Mouse (Mus musculus) limb, embryonic 11.5 days (tissue): ENCODE results near the gene 1110017D15Rik. TPM values are rescaled to one million over a fixed set of nuclear protein-coding genes. Genes with fewer than 3 reads are reported as not detected.

Source experiments
- ATAC-seq: fragments of 200-750 bp; cut with Nextera tagmentation; 2 replicates; pipeline ENCODE4 v1.8.0; 2017; ENCODE audit warnings: low read depth; ENCODE audit not compliant: insufficient number of reproducible peaks, low FRiP score, low TSS enrichment
- DNase-seq: peaks from one replicate; pipeline ENCODE4 v3.0.0-alpha.2; 2015; ENCODE audit warnings: low spot score
- H3K27ac ChIP-seq: fragments of 300-500 bp; sonication (generic); replicated peaks from 2 replicates; pipeline ENCODE4 v1.5.1; 2014; ENCODE audit warnings: low read depth, mild to moderate bottlenecking, low read length
- H3K27me3 ChIP-seq: fragments of 300-500 bp; sonication (generic); 2 replicates; pipeline ENCODE4 v1.6.1; 2014; ENCODE audit warnings: mild to moderate bottlenecking, low read length, mixed read lengths; ENCODE audit not compliant: control insufficient read depth, insufficient read depth
- H3K36me3 ChIP-seq: fragments of 300-500 bp; sonication (generic); 2 replicates; pipeline ENCODE4 v1.6.1; 2014; ENCODE audit warnings: mild to moderate bottlenecking, low read length, moderate library complexity, mixed read lengths; ENCODE audit not compliant: control insufficient read depth, insufficient read depth
- H3K4me1 ChIP-seq: fragments of 300-500 bp; sonication (generic); 2 replicates; pipeline ENCODE4 v1.6.1; 2014; ENCODE audit warnings: low read length, mixed read lengths; ENCODE audit not compliant: control insufficient read depth, insufficient read depth
- H3K4me2 ChIP-seq: fragments of 300-500 bp; sonication (generic); 2 replicates; pipeline ENCODE4 v1.6.1; 2014; ENCODE audit warnings: low read depth, mild to moderate bottlenecking, moderate library complexity; ENCODE audit not compliant: severe bottlenecking
- H3K4me3 ChIP-seq: fragments of 300-500 bp; sonication (generic); 2 replicates; pipeline ENCODE4 v1.5.1; 2014; ENCODE audit warnings: low read depth, low read length
- H3K9ac ChIP-seq: fragments of 300-500 bp; sonication (generic); 2 replicates; pipeline ENCODE4 v1.6.1; 2014; ENCODE audit warnings: mild to moderate bottlenecking, low read length
- H3K9me3 ChIP-seq: fragments of 300-500 bp; sonication (generic); 2 replicates; pipeline ENCODE4 v1.6.1; 2016; ENCODE audit warnings: low read length; ENCODE audit not compliant: control insufficient read depth
- WGBS: fragments of 180-500 bp; shearing (Covaris S2); extraction: QIAGEN DNeasy Blood & Tissue Kit; methylation state at CpG from one replicate; pipeline ENCODE4 v1.1.7; 2014; 5-methylcytosine and 5-hydroxymethylcytosine counted together
- polyA plus RNA-seq: library from polyadenylated mRNA; unstranded; fragments of >200 nt; fragmentation: Nextera tagmentation; extraction: Ambion mirVana; gene quantifications from 2 replicates; pipeline ENCODE4 v1.2.1, GENCODE M21; 2014

1110017D15Rik gene
- polyA plus RNA-seq, 1 experiment from 2014 or later: 3.8 TPM

- Histone ChIP-seq H3K36me3 (no peaks in the 10 kb centered on the region), H3K4me3 (no peak overlapping the region), H3K4me1 (no peaks in the 10 kb centered on the region), H3K9me3 (no peaks in the 10 kb centered on the region), H3K9ac (no peak overlapping the region), H3K27me3 (no peaks in the 10 kb centered on the region), H3K4me2 (no peak overlapping the region), H3K27ac (no peak overlapping the region)
- DNase-seq (no peak), ATAC-seq (no peak)
- 80% methylated on average over 1 of the region's 1 CpGs for WGBS
Measured at GRCm38 (mm10) chr4:41547086-41547485, 30.0 kb upstream of the 1110017D15Rik start.

- Histone ChIP-seq H3K4me2 (no peak overlapping the region), H3K4me3 (no peak overlapping the region), H3K36me3 (no peaks in the 10 kb centered on the region), H3K9ac (no peak overlapping the region), H3K9me3 (no peaks in the 10 kb centered on the region), H3K27me3 (no peaks in the 10 kb centered on the region), H3K27ac (no peak overlapping the region), H3K4me1 (no peaks in the 10 kb centered on the region)
- ATAC-seq: no peak
- peak; percentile 84 for DNase-seq
- 15% methylated on average over 8 of the region's 8 CpGs for WGBS
Measured at GRCm38 (mm10) chr4:41545985-41546384, 28.9 kb upstream of the 1110017D15Rik start.

DNA sequence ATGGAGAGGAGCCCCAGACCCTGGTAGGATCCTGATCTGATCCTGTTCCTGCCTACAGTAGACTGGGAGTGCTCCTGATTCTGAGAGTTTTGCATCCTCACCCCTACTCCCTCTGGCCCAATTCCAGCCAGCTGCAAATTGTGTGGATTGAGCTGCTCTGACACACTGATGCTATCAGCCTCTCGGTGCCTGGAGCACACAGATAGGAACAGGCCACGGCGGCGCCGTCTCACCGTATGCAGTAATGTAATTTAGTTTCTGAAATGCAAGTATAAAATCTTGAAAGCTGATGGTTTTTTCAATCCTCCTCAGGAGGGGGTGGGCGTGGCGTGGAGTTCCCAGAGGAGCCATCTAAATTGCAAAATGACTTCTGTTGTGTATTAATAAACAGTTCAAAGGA is 25.0 kb upstream of the 1110017D15Rik start:
- Histone ChIP-seq H3K4me1 (no peaks in the 10 kb centered on the region), H3K9ac (no peak overlapping the region), H3K36me3 (no peaks in the 10 kb centered on the region), H3K27me3 (no peaks in the 10 kb centered on the region), H3K9me3 (no peaks in the 10 kb centered on the region), H3K27ac (no peak overlapping the region), H3K4me2 (no peak overlapping the region), H3K4me3 (no peak overlapping the region)
- DNase-seq: no peak
- WGBS: 86% methylated on average over 8 of the region's 8 CpGs
- ATAC-seq: no peak

DNA sequence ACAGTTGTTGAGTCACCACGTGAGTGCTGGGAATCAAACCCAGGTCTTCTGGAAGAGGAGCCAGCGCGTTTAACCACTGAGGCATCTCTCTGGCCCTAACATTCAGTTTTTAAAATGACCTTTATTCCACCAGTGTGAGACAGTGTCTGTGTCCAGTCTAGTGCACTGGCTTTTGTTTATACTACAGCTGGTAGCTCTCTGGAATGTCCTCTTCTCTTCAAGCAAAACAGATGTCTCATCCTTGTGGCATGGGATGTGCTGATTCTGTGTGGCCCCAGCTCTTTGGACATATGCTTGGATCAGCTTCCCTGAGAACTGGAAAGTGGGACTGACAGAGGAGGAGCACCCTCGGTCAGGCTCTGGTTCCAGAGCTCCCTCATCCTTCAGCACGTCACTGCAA is 17.7 kb upstream of the 1110017D15Rik start:
- no peaks in the 10 kb centered on the region for H3K27me3 ChIP-seq
- H3K4me3 ChIP-seq: no peak overlapping the region
- WGBS: 72% methylated on average over 5 of the region's 5 CpGs
- H3K9me3 ChIP-seq: no peaks in the 10 kb centered on the region
- H3K4me1 ChIP-seq: no peaks in the 10 kb centered on the region
- H3K4me2 ChIP-seq: no peak overlapping the region
- DNase-seq (no peak), ATAC-seq (no peak)
- no peak overlapping the region for H3K9ac ChIP-seq
- no peak overlapping the region for H3K27ac ChIP-seq
- no peaks in the 10 kb centered on the region for H3K36me3 ChIP-seq

DNA sequence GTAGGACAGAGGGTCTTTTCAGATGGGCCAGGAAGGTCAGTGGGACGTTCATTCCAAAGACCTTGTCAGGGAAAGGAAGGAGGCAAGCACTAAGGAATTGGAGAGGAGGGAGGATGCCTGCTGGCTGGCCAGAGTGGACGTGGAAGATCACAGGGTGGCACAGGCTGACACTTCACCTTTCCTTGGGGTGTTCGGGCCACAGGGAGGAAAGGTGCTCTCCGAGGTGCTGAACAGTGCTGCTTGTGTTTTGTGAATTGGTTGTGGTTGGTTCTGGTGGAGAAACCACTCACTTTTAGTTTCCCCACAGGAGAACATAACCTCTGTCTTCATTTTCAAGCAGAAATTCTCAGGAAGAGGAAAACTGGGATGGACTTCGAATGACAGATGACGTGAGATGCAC is 15.3 kb upstream of the 1110017D15Rik start:
- peak; percentile 84 for DNase-seq

DNA sequence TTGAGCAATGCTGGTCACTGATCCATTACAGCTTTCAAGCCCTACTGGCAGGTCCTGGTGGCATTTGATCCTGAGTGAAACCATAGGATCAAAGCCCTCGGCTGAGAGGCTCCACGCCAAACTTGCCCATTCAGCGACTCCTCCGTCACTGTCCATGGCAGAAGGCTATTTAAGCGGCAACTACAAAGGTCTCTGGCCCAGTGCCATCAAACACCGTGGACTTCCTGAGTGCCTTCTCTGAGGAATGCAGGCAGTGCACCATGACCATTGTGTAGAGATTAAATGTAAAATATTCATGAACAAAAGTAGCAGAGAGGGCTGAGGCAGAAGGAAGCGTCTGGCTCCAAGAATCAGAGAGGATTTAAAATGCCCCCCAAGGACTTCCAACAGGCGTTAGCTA is 10.9 kb upstream of the 1110017D15Rik start:
- no peak for ATAC-seq
- no peaks in the 10 kb centered on the region for H3K4me1 ChIP-seq

More for the DNA sequence above, 15.3 kb upstream of the 1110017D15Rik start:
- H3K9me3 ChIP-seq: no peaks in the 10 kb centered on the region
- 24% methylated on average over 6 of the region's 6 CpGs for WGBS
- no peaks in the 10 kb centered on the region for H3K27me3 ChIP-seq
- no peak overlapping the region for H3K4me2 ChIP-seq
- no peaks in the 10 kb centered on the region for H3K4me1 ChIP-seq
- no peak overlapping the region for H3K4me3 ChIP-seq
- no peak for ATAC-seq
- no peaks in the 10 kb centered on the region for H3K36me3 ChIP-seq
- H3K27ac ChIP-seq: no peak overlapping the region
- H3K9ac ChIP-seq: no peak overlapping the region

DNA sequence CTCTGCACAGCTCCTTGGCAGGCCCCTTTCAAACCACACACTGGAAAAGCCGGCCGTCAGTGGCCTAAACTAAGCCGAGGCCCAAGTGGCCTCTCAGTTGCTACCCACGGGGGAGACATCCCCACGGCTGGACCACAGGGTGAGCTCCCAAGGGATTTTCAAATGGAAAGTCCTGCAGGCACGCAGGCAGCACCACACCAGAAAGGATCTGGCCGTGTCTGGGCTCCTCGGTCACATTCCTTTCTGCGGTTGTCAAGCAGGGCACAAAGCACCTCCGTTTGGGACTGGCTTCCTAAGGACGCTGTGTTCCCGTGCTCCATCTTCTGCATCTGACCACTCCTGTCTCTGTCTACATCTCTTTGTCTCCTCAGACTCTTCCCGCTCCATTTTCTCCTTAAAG is 9.9 kb upstream of the 1110017D15Rik start:
- no peaks in the 10 kb centered on the region for H3K36me3 ChIP-seq
- no peak overlapping the region for H3K4me3 ChIP-seq
- 50% methylated on average over 13 of the region's 13 CpGs for WGBS
- H3K27ac ChIP-seq: no peak overlapping the region
- no peaks in the 10 kb centered on the region for H3K9me3 ChIP-seq
- H3K4me2 ChIP-seq: no peak overlapping the region
- ATAC-seq: no peak
- H3K9ac ChIP-seq: no peak overlapping the region
- DNase-seq: no peak
- no peaks in the 10 kb centered on the region for H3K27me3 ChIP-seq
- no peaks in the 10 kb centered on the region for H3K4me1 ChIP-seq

More for the DNA sequence above, 10.9 kb upstream of the 1110017D15Rik start:
- no peak for DNase-seq
- Histone ChIP-seq H3K27me3 (no peaks in the 10 kb centered on the region), H3K4me2 (no peak overlapping the region), H3K9ac (no peak overlapping the region), H3K36me3 (no peaks in the 10 kb centered on the region), H3K4me3 (no peak overlapping the region), H3K9me3 (no peaks in the 10 kb centered on the region), H3K27ac (no peak overlapping the region)
- WGBS: 24% methylated on average over 8 of the region's 8 CpGs

- DNase-seq (no peak), ATAC-seq (no peak)
- no peak overlapping the region for H3K4me3 ChIP-seq
- WGBS: 78% methylated on average over 7 of the region's 7 CpGs
- no peak overlapping the region for H3K9ac ChIP-seq
- H3K36me3 ChIP-seq: no peaks in the 10 kb centered on the region
- no peaks in the 10 kb centered on the region for H3K27me3 ChIP-seq
- H3K9me3 ChIP-seq: no peaks in the 10 kb centered on the region
- H3K4me1 ChIP-seq: no peaks in the 10 kb centered on the region
- H3K4me2 ChIP-seq: no peak overlapping the region
- H3K27ac ChIP-seq: no peak overlapping the region
Measured at GRCm38 (mm10) chr4:41526553-41526952, 9.4 kb upstream of the 1110017D15Rik start.

- DNase-seq: no peak
- Histone ChIP-seq H3K4me3 (no peak overlapping the region), H3K9ac (no peak overlapping the region), H3K36me3 (no peaks in the 10 kb centered on the region), H3K4me1 (no peaks in the 10 kb centered on the region), H3K9me3 (no peaks in the 10 kb centered on the region), H3K4me2 (no peak overlapping the region), H3K27ac (no peak overlapping the region), H3K27me3 (no peaks in the 10 kb centered on the region)
- 72% methylated on average over 9 of the region's 9 CpGs for WGBS
- ATAC-seq: no peak
Measured at GRCm38 (mm10) chr4:41524829-41525228, 7.7 kb upstream of the 1110017D15Rik start.
